Mouse (Mus musculus): ENCODE data around the gene Thap4. TPM values are rescaled to one million over a fixed set of nuclear protein-coding genes. Genes with fewer than 3 reads are reported as not detected.

Thap4 gene
- 22.7 TPM for total RNA-seq (2023)

DNA sequence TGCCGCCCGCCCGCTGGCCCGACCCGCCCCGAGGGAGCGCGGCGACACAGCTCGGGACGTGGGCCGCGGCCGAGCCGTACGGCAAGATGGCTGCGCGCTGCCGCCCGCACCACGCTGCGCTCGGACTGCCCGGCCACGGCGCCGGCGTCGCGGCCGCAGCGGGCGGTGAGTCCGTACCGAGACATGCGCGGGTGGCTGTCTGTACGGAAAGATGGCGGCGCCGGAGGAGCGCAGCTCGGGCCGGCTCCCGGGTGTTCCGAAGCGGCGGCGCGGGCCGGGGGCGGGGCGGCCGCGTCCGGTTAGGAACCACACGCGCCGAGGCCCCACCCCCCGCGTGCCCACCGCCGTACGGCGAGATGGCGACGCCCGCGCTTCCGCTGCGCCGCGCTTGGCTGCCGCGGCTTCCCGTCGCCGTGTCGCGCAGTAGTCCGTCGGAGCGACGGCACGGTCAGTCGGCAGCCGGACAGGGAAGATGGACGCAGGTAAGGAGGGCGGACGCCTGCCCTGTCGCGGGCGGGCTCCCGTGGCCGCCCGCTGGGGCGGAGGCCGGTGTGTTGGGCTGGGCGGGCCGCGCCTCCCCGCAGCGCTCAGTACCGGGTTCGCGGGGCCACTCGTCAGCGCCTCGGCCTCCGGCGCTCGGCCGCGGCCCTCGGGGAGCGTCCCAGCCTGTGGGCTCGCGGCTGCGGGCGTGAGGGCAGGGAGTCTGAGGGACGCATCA, at the start of gene Thap4:
Gene Thap4, minus strand, starts transcription at position 292 of the 718 bp plus-strand sequence.

DNA sequence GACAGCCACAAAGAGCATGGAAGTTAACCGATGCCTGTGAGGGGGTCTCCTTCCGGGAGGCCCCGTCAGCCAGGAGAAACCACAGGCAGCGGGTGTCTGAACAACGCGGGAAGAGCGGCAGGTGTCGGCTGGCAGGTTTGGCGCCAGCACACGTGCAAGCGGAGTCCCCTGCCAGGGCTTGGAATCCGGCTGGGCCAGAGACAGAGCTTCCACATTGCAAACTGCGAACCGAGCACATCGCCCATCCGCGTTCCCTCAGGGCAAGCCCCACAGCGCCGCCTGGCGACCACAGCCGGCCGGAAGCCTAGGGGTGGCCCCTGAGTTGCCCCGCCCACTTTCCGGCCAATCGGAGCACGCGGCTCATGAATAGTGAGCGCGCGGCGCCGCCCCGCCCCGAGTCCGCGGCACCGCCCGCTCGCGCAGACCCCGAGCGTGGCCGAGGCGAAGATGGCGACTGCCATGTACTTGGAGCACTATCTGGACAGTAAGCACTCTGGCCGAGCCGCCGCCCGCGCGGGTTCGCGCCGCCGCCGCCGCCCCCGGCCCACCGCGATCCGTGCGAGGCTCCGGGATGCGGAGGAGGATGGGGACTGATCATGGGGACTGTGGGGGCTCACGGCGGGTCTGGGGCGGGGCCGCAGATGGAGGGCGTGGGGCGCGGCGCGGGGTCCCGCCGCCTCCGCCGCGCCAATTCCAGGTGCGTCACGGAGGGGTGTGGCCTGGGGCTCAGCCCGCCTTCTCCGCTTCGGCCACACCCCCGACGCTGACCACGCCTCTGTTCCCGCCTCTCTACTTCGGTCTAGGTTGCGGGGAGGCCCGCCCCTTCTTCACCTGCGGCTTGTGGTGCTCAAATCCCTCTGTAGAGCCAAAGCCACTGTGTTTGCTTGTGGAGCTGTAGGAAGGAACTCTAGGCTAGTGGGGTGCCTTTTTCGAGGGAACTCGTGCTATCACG, 49.2 kb upstream of the Thap4 start, which contains the start of gene Ing5:
Gene Ing5, plus strand, starts transcription at position 410 of the 952 bp plus-strand sequence.

DNA sequence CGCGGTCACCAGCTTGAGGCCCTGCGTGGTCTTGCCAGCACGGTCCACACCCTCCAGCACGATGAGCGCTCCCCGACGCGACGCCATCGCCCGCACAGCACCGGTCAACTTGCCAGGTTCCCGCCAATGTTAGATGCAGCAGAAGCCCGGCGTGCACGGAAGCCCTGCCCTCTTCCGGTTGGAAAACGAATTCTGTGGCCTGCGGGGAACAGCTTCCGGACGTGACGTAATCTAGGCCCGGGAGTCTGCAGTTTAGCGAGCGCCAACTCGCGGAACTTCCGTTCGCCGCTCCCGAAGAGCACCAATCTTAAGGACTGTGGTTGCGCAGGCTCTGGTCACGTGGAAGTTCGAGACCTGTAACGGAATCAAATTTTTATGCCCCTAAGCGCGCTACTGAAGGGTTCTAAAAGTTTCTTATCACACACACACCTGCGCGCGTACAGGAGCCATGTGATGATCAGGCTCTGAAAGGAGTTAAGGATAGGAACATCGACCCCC, 47.1 kb upstream of the Thap4 start, which contains the start of gene Dtymk:
Gene Dtymk, minus strand, starts transcription at position 194 of the 498 bp plus-strand sequence.

DNA sequence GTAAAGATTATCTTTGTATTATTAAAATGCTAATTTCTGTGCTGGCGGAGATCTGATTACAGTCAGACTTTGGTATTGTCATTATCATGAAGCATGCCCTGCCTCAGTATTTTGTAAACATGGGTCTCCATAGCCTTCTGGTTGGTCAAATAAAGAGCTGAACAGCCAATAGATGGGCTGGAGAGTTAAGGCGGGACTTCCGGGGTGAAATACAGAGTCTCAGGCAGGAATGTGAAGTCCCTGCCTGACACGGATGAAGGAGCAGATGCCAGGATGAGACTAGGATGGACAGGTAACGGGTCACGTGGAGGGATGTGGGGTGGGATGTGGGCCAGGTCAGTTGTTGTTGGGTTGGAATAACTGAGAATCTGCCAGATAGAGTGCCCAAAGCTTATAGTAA, 3.4 kb downstream of the Thap4 start, which contains the start of gene Atg4b:
Gene Atg4b, plus strand, starts transcription at position 211 of the 400 bp plus-strand sequence.

DNA sequence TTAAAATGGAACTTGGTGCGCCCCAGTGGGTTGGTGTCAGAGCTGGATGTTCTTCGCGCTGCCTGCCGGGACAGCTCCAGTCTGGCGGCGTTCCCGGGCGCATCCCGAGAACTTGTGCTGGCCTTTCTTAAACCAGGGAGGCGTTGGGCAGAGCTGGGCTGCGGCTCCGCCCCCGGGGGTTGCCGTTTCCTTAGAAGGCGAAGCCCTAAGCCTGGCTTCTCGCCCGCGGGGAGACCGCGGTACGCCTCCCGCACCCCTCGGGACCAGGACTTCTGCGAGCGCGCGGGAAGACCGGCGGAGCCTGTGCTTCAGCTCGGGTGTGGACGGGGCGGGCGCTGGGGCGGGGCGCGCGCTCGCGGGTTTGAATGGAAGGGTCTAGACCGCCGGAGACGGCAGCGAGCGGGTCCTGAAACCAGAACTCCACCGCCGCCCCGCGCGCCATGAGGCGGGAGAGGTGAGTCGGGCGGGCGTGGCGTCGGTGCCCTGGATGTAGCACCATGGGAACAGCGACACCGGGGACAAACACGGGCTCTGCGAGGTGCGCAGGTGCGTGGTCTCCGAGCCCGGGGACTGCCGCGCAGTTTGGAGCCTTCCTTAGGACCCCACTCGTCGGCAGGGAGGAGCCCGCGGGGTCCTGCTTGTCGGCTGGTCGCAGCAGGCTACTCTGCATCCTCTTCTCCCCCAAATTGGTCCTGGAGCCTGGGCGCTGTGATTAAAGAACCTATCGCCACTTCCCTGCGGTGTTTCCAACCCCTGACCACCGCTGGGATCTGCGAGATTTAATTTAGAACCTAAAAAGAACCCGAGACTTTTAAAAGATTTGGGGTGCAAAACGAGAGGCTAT, 69.0 kb downstream of the Thap4 start, which contains the start of gene Bok:
Gene Bok, plus strand, starts transcription at position 260 of the 844 bp plus-strand sequence.

DNA sequence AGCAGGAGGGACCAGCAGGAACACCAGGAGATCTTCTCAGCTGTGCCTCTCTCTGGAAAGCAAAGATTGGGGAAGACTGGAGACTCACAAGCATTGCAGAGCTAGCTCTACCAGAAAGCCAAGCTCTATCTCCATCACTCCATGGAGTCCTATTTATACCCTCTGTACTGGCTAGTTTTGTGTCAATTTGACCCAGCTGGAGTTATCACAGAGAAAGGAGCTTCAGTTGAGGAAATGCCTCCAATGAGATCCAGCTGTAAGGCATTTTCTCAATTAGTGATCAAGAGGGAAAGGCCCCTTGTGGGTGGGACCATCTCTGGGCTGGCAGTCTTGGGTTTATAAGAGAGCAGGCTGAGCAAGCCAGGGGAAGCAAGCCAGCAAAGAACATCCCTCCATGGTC, 96.1 kb downstream of the Thap4 start, which contains the start of gene Stk25:
Gene Stk25, minus strand, starts transcription at position 101 of the 400 bp plus-strand sequence.

Other genes starting within 250 kb of the Thap4 start
- 6.1 TPM for gene Farp2, start 242.8 kb downstream of the Thap4 start, total RNA-seq (2023)
- gene Stk25, start 96.2 kb downstream of the Thap4 start, total RNA-seq (2023), result 113 TPM
- 0.53 TPM for gene Bok, start 69.2 kb downstream of the Thap4 start, total RNA-seq (2023)
- 97.7 TPM for gene Atg4b, start 3.4 kb downstream of the Thap4 start, total RNA-seq (2023)
- gene Dtymk, start 47.1 kb upstream of the Thap4 start, total RNA-seq (2023), result 59.8 TPM
- gene Ing5, start 49.1 kb upstream of the Thap4 start, total RNA-seq (2023), result 32.4 TPM
- gene D2hgdh, start 70.0 kb upstream of the Thap4 start, total RNA-seq (2023), result 48.4 TPM
- gene Gal3st2, start 106.4 kb upstream of the Thap4 start, total RNA-seq (2023), result not detected
- 0.77 TPM for gene Gal3st2b, start 163.4 kb upstream of the Thap4 start, total RNA-seq (2023)
- gene Gal3st2c, start 235.6 kb upstream of the Thap4 start, total RNA-seq (2023), result 0.21 TPM

Measured in CD4-positive naive resting alpha-beta T cell, adult 57 days (primary cell).